Mouse (Mus musculus) embryonic facial prominence, embryonic 14.5 days (tissue): Measurements from ENCODE around the gene Prcc. TPM values are rescaled to one million over a fixed set of nuclear protein-coding genes. Genes with fewer than 3 reads are reported as not detected.
"Not testable (repeated sequence)": the region's sequence is repeated elsewhere in the genome, so short reads cannot be mapped to it uniquely, and the experiment has no call there.

ENCODE experiments used
- ATAC-seq: fragments of 200-750 bp; cut with Nextera tagmentation; 2 replicates; pipeline ENCODE4 v1.8.0; 2017; ENCODE audit warnings: low read depth, moderate number of reproducible peaks, moderate TSS enrichment
- DNase-seq: peaks from one replicate; pipeline ENCODE4 v3.0.0-alpha.2; 2015; ENCODE audit warnings: low spot score
- H3K27ac ChIP-seq: fragments of 300-500 bp; sonication (generic); replicated peaks from 2 replicates; pipeline ENCODE4 v1.5.1; 2014; ENCODE audit warnings: low read depth, mild to moderate bottlenecking, low read length, moderate library complexity
- H3K27me3 ChIP-seq: fragments of 300-500 bp; sonication (generic); replicated peaks from 2 replicates; pipeline ENCODE4 v1.6.1; 2014; ENCODE audit warnings: low read length; ENCODE audit not compliant: control insufficient read depth, insufficient read depth
- H3K36me3 ChIP-seq: fragments of 300-500 bp; sonication (generic); 2 replicates; pipeline ENCODE4 v1.6.1; 2014; ENCODE audit warnings: low read length, mixed read lengths; ENCODE audit not compliant: control insufficient read depth, insufficient read depth
- H3K4me1 ChIP-seq: fragments of 300-500 bp; sonication (generic); 2 replicates; pipeline ENCODE4 v1.6.1; 2014; ENCODE audit warnings: antibody characterized with exemption, low read length; ENCODE audit not compliant: control insufficient read depth, insufficient read depth
- H3K4me2 ChIP-seq: fragments of 300-500 bp; sonication (generic); 2 replicates; pipeline ENCODE4 v1.6.1; 2014; ENCODE audit warnings: low read depth, mild to moderate bottlenecking, low read length, moderate library complexity, mixed read lengths
- H3K4me3 ChIP-seq: fragments of 300-500 bp; sonication (generic); 2 replicates; pipeline ENCODE4 v1.5.1; 2014; ENCODE audit warnings: low read depth, mild to moderate bottlenecking, low read length
- H3K9ac ChIP-seq: fragments of 300-500 bp; sonication (generic); 2 replicates; pipeline ENCODE4 v1.6.1; 2014; ENCODE audit warnings: low read depth, mild to moderate bottlenecking, low read length, moderate library complexity, mixed read lengths
- H3K9me3 ChIP-seq: fragments of 300-500 bp; sonication (generic); 2 replicates; pipeline ENCODE4 v1.6.1; 2016; ENCODE audit warnings: low read length; ENCODE audit not compliant: control insufficient read depth
- WGBS: fragments of 180-500 bp; shearing (Covaris S2); extraction: QIAGEN DNeasy Blood & Tissue Kit; methylation state at CpG from one replicate; pipeline ENCODE4 v1.1.7; 2014; 5-methylcytosine and 5-hydroxymethylcytosine counted together
- polyA plus RNA-seq: library from polyadenylated mRNA; unstranded; fragments of >200 nt; fragmentation: Nextera tagmentation; extraction: Ambion mirVana; gene quantifications from 2 replicates; pipeline ENCODE4 v1.2.1, GENCODE M21; 2014

Prcc gene
- polyA plus RNA-seq, 1 experiment from 2014 or later, result 13.5 TPM

- Histone ChIP-seq H3K9me3 (no peaks in the 10 kb centered on the region), H3K4me3 (no peak overlapping the region), H3K9ac (no peak overlapping the region), H3K36me3 (no peaks in the 10 kb centered on the region), H3K4me1 (no peaks in the 10 kb centered on the region), H3K27me3 (no peaks in the 10 kb centered on the region), H3K4me2 (no peak overlapping the region), H3K27ac (no peak overlapping the region)
- WGBS, result 58% methylated on average over 4 of the region's 4 CpGs
- 0 out of 2 replicates have a peak, but pooled peaks have one; percentile 26 for ATAC-seq
- no peak for DNase-seq
These were observed 39.2 kb downstream of the Prcc start for GRCm38 (mm10) chr3:87846186-87846585.

GRCm38 (mm10) chr3:87844981-87845380 is 40.4 kb downstream of the Prcc start:
- no peak overlapping the region for H3K27ac ChIP-seq
- ATAC-seq (no peak), DNase-seq (no peak)
- no peaks in the 10 kb centered on the region for H3K27me3 ChIP-seq
- H3K36me3 ChIP-seq, result no peaks in the 10 kb centered on the region
- no peaks in the 10 kb centered on the region for H3K9me3 ChIP-seq
- no peak overlapping the region for H3K4me3 ChIP-seq
- 79% methylated on average over 4 of the region's 4 CpGs for WGBS
- no peak overlapping the region for H3K4me2 ChIP-seq
- no peaks in the 10 kb centered on the region for H3K4me1 ChIP-seq
- H3K9ac ChIP-seq, result no peak overlapping the region

GRCm38 (mm10) chr3:87840858-87841257 is 44.5 kb downstream of the Prcc start:
- H3K27me3 ChIP-seq, result no peaks in the 10 kb centered on the region
- no peak overlapping the region for H3K4me2 ChIP-seq
- no peak overlapping the region for H3K9ac ChIP-seq
- no peak overlapping the region for H3K27ac ChIP-seq
- H3K9me3 ChIP-seq, result no peaks in the 10 kb centered on the region
- DNase-seq (no peak), ATAC-seq (no peak)
- no peaks in the 10 kb centered on the region for H3K4me1 ChIP-seq
- no peaks in the 10 kb centered on the region for H3K36me3 ChIP-seq
- H3K4me3 ChIP-seq, result no peak overlapping the region

GRCm38 (mm10) chr3:87838622-87839021 is 46.8 kb downstream of the Prcc start:
- peak; percentile 57; the same call in 1 of the 2 replicates for ATAC-seq
- Histone ChIP-seq H3K27me3 (no peaks in the 10 kb centered on the region), H3K36me3 (no peaks in the 10 kb centered on the region), H3K9me3 (no peaks in the 10 kb centered on the region), H3K4me2 (no peak overlapping the region), H3K4me1 (no peaks in the 10 kb centered on the region), H3K9ac (no peak overlapping the region), H3K27ac (no peak overlapping the region), H3K4me3 (no peak overlapping the region)
- WGBS, result 3% methylated on average over 4 of the region's 4 CpGs
- peak; percentile 66 for DNase-seq

- 60% methylated on average over 5 of the region's 5 CpGs for WGBS
These were observed 51.9 kb downstream of the Prcc start for GRCm38 (mm10) chr3:87833482-87833881.

GRCm38 (mm10) chr3:87832109-87832859 is 53.1 kb downstream of the Prcc start:
- Histone ChIP-seq H3K27ac (no peak overlapping the region), H3K4me2 (no peak overlapping the region), H3K27me3 (no peaks in the 10 kb centered on the region), H3K4me3 (no peak overlapping the region), H3K9ac (no peak overlapping the region), H3K36me3 (no peaks in the 10 kb centered on the region), H3K4me1 (no peaks in the 10 kb centered on the region), H3K9me3 (no peaks in the 10 kb centered on the region)
- DNase-seq, result no peak
- 82% methylated on average over 7 of the region's 7 CpGs for WGBS
- no peak for ATAC-seq

More at GRCm38 (mm10) chr3:87833482-87833881, 51.9 kb downstream of the Prcc start:
- Histone ChIP-seq H3K4me3 (no peak overlapping the region), H3K36me3 (no peaks in the 10 kb centered on the region), H3K4me1 (no peaks in the 10 kb centered on the region), H3K4me2 (no peak overlapping the region), H3K9me3 (no peaks in the 10 kb centered on the region), H3K27me3 (no peaks in the 10 kb centered on the region), H3K9ac (no peak overlapping the region), H3K27ac (no peak overlapping the region)
- no peak for ATAC-seq
- no peak for DNase-seq

GRCm38 (mm10) chr3:87829025-87829424 is 56.4 kb downstream of the Prcc start:
- H3K9me3 ChIP-seq, result no peaks in the 10 kb centered on the region
- no peaks in the 10 kb centered on the region for H3K4me1 ChIP-seq
- no peaks in the 10 kb centered on the region for H3K36me3 ChIP-seq
- no peak overlapping the region for H3K9ac ChIP-seq
- no peaks in the 10 kb centered on the region for H3K27me3 ChIP-seq
- no peak for DNase-seq
- H3K27ac ChIP-seq, result no peak overlapping the region
- no peak overlapping the region for H3K4me2 ChIP-seq
- no peak overlapping the region for H3K4me3 ChIP-seq
- 51% methylated on average over 10 of the region's 10 CpGs for WGBS
- ATAC-seq, result no peak

- no peak overlapping the region for H3K4me3 ChIP-seq
- no peaks in the 10 kb centered on the region for H3K9me3 ChIP-seq
- DNase-seq, result no peak
- H3K27ac ChIP-seq, result no peak overlapping the region
- no peaks in the 10 kb centered on the region for H3K4me1 ChIP-seq
- WGBS, result 61% methylated on average over 4 of the region's 4 CpGs
- no peak for ATAC-seq
- H3K36me3 ChIP-seq, result no peaks in the 10 kb centered on the region
- no peak overlapping the region for H3K4me2 ChIP-seq
- H3K27me3 ChIP-seq, result no peaks in the 10 kb centered on the region
- H3K9ac ChIP-seq, result no peak overlapping the region
These were observed 57.0 kb downstream of the Prcc start for GRCm38 (mm10) chr3:87828435-87828834.

GRCm38 (mm10) chr3:87824206-87824605 is 61.2 kb downstream of the Prcc start, which contains the start of gene Pear1:
Gene Pear1, minus strand, starts transcription at chr3:87824306.
- H3K9ac ChIP-seq, H3K27ac ChIP-seq, ATAC-seq, H3K4me2 ChIP-seq, H3K4me1 ChIP-seq, H3K27me3 ChIP-seq, DNase-seq, H3K4me3 ChIP-seq, H3K9me3 ChIP-seq, H3K36me3 ChIP-seq: not testable (repeated sequence)
- 100% methylated on average over 1 of the region's 1 CpGs for WGBS
